Mouse (Mus musculus): ENCODE measurements around the gene Ide.
"Not testable (repeated sequence)": the region's sequence is repeated elsewhere in the genome, so short reads cannot be mapped to it uniquely, and the experiment has no call there.

Ide gene

DNA sequence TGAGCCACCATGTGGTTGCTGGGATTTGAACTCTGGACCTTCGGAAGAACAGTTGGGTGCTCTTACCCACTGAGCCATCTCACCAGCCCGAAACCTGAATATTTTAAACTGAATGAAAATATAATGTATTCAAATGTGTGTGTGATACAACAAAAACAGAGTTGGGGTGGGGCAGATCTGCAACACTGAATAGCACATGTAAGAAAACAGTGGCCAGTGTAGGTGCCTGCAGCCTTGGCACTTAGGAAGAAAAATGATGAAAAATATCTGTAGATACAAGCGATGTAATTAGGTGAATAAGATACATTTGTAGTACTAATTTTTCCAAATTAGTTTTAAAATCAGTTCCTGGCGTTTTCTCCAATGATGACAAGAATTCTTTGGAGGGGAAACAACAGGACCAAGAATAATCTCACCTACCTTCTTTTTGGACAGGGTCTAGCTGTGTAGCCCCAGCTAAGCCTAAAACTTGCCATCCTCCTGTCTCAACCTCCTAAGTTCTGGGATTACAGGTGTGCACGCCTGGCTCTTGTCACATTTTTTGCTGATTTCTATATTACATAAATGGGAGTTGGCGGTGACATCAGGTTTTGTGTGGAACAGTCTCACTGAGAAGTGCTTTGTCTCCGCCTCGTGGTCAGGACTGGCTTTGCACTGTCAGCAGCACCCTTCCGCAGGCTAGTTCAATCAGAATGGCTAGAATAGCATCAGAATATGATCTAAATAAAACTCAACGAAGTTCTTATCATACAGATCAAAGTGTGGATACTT lies 72.1 kb downstream of the Ide start:
- peak; percentile 92 to 93 for DNase-seq (ENCODE audit: low spot score in 2 of 2)

DNA sequence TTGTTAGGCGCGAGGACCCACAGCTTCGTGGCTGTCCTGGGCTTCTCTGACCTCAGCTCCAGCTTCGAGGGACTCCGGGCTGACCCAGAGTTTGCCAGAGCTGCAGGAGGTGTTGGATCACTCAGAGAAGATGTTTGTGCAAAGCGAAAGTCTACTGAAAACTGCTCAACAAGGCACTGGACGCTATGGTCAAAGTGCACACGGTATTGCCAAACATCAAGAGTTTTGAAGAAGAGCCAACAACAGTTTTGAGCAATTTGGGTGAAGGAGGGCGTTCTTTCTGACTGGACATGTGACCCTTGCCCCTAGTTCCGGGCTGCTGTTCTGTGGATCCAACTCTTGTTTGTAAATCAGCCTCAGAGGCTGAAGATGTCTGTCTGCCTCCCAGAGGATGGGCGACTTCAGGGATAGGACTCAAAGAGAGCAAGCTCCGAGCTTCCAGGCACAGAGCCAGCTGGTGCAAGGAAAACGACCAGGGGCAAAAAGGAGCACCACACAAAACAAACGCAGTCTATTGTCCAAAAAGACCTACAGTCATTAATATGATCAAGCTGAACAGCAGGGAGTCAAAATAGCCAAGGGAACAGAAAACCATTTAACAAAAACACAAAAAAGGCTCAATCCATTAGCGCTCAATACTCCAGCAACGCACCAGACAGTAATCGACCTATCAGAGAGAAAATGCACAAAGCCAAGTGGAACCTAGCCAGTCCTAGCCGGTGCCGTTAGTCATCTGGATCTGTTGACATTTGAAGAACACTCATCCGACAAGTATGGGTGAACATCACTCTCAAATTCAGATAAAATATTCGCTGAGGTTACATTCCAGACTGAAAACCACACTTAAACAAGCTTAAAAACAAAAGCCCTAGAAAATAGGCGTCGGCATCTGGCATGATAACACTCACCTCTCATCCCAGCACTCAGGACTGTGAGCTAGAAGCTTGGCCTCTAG lies 73.4 kb downstream of the Ide start:
- DNase-seq (ENCODE audit: low spot score in 2 of 2), result no peak

DNA sequence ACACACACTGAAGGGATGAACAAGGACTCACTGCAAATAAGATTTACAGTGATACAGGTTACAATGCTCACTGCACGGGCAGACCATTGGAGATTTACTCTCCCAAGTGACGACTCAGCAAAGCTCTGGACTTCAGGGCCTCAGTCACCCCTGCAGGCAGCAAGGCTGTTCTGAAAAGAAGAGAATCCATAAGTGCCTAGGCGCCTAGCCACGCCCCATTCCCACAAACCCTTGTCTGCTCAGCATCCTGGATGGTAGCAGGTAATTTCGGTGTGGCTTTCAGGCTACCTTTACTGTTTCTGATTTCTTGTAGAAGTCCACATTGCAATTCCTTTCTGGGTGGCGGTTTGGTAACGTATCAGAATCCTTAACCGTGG lies 74.1 kb downstream of the Ide start:
- DNase-seq (ENCODE audit: low spot score in 2 of 2), result no peak

DNA sequence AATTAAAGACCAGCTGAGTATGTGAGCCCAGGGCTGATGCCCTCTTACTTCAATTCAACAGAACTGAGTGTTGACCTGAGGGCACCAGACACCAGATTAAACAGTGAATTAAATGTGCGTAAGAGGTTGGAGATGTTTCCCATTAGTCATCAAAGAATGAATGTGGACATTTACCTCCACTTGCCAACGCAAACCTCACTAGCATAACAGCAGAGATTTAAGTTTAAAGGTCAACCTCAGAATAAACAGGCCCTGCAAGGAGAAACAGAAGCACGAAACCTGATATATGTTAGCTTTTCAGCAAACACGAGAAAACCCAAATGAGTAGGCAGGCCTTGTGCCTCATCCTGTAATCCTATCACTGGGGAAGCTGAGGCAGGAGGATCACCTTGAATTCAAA lies 75.3 kb downstream of the Ide start:
- DNase-seq (ENCODE audit: low spot score in 2 of 2), result no peak

DNA sequence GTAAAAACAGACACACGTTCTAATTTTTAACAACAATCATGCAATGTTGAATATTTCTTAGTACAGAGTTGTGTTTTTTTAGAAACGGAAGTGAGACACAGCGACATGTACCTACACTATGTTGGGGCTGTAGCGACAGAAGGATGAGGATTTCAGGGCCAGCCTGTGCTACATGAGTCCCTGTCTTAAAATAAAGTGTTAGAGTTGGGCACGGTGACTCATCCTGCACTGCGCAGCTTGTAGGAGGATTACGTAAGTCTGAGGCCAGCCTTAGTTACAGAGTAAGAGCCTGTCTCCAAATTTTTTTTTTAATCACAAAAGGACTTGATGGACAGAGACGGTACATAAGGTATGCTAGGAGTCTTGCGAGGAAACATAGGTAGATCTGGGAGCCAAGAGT lies 82.3 kb downstream of the Ide start:
- no peak for DNase-seq (ENCODE audit: low spot score in 2 of 2)

DNA sequence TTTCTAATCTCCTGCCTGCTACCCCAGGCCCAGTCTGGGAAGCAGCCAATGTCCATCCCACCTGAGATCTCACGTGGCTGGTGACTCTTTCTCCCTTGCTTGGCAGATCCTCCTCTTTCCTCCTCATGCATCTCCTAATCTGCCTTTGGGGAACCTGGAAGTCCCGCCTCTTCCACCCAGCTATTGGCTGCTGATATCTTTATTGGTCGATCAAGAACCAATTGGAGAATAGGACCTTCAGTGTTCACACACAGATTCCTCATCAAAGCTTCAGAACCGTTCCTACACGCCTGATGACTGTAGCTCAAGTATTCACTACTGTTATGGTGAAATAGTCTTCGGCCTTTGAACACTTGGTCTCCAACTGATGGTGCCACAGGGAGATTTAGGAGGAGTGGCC lies 85.5 kb downstream of the Ide start:
- no peak for DNase-seq (ENCODE audit: low spot score in 2 of 2)

DNA sequence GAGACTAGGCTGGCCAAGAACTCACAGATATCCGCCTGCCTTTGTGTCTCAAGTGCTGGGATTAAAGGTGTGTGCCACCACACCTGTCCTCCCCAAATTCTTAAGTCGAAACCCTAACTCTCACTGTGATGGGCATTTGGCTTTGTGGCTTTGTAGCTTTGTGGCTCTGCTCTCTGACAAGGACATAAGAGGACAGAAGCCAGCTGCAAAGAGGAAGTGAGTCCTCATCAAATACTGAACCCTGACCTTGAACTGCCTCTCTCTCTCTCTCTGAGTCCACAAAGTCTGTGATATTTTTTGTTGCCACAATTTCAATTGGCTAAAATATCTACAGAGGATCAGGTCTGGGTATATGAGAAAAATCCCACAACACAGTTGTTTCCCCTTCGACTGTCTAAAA lies 89.5 kb downstream of the Ide start:
- DNase-seq (ENCODE audit: low spot score in 2 of 2), result no peak

DNA sequence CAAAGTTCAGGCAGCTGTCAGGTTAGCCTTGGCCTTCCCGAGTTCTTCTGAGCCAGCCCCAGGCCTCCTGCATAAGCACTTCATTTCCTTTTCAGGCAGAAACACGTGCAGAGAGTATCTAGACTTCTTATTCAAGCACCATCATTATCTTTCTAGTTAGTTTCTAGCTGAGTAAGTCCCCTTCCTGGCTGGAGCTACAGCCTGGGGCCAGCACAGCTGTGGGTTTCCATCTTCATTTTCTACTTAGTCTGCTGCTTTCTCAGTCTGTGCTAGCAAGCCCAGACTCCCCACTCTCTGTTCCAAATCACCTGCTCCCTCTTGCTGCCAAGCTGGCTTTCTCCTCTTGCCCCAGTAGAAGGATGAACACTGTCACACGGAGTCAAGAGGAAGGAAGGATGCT lies 90.8 kb downstream of the Ide start:
- DNase-seq (ENCODE audit: low spot score in 2 of 2), result no peak

DNA sequence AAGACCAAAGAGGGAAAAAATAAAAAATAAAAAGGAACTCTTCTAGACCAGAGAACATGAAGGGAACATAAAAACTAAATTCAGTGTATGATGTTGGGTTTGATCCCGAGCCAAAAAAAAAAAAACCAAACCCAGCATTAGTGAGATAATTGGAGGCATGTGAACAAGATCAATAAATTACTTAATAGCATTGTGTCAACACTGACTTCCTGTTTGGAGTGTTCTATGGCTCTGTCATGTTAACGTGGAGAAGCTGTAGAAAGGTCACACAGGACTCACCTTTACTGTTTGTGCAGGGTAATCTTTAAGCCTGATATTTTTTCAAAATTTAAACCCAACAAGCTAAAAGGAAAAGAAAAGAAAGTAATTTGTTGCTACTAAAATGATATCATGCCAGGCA lies 94.9 kb downstream of the Ide start:
- DNase-seq (ENCODE audit: low spot score in 2 of 2), result no peak

DNA sequence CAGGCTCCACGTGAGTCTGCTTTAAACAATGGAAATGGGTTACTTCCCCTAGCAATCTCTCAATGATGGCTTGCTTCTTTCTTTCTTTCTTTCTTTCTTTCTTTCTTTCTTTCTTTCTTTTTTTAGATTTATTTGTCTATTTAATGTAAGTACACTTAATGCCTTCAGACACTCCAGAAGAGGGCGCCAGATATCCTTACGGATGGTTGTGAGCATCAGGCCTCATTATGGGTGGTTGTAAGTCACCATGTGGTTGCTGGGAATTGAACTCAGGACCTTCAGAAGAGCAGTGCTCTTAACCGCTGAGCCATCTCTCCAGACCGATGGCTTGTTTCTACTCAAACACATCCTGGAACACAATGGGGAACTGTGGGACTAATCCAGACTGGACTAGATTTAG lies 96.5 kb downstream of the Ide start:
- no peak for DNase-seq (ENCODE audit: low spot score in 2 of 2)

DNA sequence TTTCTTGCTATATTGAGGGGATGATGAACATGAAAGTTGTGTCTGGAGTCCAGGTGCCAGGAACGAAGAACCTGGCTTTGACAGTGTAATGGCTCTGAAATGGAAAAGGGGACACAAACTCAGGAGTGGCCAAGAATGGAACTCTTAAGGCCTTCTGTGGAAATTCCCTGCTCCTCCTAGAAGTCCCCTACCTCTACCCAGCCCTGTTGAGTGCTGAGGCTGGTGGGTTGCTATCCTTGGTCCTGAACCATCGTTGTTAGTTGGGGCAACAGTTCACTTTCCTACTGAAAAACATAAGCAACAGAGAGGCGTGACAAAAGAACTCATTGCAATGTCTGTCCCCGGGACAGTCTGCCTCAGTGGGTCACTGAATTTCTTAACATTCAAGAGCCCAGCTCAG lies 98.6 kb downstream of the Ide start:
- DNase-seq (ENCODE audit: low spot score in 2 of 2), result no peak

DNA sequence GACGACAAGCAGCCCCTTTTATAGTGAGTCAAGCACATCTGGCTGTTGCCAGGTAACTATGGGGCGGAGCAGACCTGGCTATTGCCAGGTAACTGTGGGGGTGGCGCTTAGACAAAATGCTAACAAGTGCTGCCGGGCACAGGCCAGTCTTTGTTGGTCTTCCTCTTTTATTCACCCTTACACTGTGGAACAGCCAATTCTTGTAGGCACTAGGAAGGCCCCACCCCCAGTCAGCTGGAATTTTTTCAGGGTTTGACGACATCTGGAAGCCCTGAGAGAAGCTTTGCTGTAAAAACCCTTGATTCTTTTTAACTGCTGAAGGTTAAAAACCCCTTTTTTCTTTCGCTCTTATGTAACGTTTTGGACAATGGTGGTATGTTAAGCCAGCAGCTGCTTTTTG lies 99.0 kb downstream of the Ide start:
- DNase-seq (ENCODE audit: low spot score in 2 of 2), result no peak

DNA sequence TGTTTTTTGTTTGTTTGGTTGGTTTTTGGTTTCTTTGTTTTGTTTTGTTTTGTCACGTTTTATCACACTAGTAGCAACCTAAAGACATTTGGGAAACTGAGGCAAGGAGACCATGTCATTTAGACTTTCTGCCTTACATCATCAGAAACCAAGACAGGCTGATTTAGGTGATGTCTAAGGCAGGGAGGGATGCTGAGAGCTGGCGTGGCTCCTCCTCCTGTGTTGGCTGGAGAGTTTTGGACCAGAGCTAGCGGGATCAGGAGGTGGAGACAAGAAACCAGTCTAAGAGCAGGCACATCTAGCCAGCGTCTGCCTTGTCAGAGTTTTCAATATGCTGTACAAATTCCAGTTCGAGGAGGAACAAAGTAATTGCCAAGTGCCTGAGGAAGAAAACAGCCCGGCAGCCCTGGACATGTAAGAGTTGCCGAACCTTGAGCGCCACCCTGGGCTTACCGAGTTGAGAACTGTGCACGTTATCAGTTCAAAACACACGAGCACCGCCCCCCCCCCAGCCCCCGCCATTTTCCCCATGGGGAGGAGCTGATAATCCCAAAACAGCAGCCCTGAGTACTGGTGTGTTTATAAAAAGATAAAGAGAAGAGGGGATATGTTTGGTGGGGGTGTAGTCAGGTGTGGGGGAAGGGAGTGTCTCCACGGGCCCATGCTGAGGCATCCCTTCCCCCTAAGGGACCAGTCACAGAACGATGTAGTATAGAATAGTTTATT lies 99.8 kb downstream of the Ide start:
- no peak for DNase-seq (ENCODE audit: low spot score in 2 of 2)

DNA sequence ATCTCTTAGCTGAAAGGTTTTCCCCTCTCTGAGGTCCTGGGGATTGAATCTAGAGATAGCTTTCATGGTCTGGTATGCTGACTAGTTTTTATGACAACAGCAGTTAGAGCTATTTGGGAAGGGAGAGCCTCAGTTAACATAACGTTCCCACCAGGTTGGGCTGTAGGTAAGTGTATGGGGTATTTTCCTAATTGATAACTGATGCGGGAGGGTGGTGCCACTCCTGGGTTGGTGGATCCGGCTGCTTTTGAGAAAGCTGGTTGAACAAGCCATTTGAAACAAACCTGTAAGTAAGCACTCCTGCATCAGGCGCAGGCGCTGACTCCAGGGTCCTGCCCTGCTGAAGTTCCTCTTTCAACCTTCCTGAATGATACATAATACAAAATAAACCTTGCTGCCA lies 100.3 kb downstream of the Ide start:
- DNase-seq (ENCODE audit: low spot score in 2 of 2), result no peak

DNA sequence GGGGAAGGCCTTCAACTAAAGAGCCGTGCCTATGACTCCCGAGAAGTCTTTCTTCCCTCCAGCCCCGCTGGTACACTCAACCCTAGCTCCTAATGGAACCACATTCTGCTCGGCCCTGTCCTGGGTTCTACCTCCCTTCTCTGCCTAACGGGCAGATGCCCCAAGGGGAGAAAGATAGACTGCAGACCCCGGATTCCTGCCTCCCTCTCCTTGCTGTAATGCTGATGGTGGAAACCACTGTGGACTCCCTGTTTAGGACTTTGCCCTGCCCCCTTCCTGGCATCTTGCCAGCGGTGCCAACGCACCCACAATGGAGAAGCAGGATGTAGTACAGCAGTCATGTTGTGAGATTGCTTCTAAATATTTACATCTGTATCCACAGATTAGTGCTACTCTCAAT lies 101.8 kb downstream of the Ide start:
- DNase-seq (ENCODE audit: low spot score in 2 of 2), result no peak

DNA sequence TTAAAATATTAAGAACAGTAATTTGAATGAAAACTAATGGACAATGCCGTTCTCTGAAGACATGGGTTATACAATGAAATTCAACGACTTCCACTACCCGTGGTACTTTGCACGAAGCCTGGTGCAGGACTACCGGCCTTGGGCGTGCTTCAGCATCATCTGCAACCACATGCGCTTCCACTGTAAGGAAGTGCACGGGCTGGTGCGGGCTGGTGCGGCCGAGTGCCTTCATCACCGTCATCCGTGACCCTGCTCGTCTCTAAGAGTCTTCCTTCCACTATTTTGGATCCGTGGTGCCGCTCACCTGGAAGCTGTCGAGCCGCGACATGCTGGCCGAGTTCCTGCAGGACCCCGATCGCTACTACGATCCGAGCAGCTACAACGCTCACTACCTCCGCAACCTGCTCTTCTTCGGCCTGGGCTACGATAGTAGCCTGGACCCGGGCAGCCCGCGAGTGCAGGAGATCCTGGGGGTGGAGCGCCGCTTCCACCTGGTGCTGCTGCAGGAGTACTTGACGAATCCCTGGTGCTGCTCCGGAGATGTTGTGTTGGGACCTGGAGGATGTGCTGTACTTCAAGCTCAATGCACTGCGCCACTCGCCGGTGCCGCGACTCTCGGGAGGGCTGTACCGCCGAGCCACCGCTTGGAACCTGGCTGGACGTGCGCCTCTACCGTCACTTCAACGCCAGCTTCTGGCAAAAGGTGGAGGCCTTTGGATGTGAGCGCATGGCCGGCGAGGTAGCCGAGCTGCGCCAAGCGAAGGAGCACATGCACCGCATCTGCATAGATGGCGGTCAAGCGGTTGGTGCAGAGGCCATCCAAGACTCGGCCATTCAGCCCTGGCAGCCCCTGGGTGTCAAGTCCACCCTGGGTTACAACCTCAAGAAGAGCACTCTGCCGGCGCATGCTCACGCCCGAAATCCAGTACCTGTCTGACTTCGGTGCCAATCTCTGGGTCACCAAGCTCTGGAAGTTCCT lies 103.8 kb downstream of the Ide start:
- no peak for DNase-seq (ENCODE audit: low spot score in 2 of 2)

DNA sequence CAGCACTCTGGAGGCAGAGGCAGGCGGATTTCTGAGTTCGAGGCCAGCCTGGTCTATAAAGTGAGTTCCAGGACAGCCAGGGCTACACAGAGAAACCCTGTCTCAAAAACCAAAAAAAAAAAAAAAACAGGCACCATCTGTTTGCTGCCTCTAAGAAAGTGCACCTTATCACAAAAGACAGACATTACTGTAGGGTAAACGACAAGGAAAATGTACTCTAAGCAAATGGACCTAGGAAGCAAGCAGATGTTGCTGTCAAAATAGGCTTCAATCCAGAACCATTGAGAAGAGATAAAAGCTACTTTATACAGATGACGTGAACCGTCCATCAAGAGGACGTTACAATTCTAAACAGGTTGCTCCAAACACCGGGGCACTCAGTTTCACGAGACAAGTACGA lies 105.1 kb downstream of the Ide start:
- DNase-seq (ENCODE audit: low spot score in 2 of 2), result not testable (repeated sequence)

DNA sequence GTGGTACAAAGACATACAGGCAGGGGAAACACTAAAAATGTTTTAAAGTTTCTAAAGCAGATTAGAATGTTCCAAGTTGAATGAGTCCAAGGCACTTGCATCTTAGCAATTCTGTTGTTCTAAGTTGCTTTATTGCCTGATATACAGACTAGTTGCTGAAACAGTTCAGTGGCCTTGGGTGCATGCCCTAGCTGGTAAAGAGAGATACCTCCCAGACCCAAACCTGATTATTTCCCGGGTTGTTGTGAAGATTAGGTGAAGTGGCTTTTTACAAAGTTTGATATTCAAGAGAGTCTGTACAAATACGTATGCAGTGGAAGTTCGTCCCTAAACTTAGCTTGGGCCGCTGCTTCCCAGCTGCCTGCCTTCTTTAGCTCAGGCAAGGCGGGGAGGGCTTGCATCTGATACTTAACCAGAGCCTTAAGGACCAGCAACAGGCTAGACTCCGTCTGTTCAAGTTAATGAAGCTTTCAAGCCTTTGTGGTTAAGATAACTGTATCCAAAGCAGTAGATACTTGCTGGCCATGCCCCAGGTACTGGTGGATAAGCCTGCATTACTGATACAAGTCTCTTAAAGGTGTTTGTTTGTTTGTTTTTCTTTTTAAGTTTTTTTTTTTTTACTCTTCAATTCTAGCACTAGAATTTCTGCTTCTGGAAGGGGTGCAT lies 112.3 kb downstream of the Ide start:
- DNase-seq (ENCODE audit: low spot score in 2 of 2), result no peak
